Mouse (Mus musculus) lung, postnatal 36 days (tissue): Measurements from ENCODE around the gene Gm49601.

Source experiments
- DNase-seq: peaks from one replicate; pipeline ENCODE4 v3.0.0; 2022; ENCODE audit warnings: mixed read lengths

Gm49601 gene

DNA sequence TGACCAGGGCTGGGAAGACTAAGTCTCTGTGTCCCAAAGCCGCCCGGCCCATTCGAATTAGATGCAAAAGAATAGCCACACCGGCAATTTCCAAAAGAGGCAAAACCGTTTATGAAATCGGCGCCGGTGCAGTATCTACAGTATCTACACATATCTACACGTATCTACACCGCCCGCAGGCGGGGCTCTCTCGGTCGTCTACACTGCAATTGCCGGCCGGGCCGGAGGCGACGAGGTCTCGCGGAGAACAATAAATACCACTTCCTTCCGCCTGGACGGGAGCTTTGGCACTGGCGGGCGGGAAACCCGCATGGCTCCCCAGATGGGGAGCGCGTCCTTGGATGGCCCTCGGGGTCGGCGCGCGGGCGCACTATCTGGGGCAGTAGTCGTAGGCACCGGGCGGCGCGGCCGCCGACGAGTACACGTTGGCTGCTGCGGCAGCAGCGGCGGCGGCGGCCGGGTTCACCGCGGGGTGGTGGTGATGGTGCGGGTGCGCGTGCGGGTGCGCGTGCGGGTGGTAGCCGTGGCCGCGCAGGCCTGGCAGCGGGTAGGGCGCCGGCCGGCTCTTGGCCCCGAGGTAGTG lies 44.5 kb downstream of the Gm49601 start:
- no peak for DNase-seq

DNA sequence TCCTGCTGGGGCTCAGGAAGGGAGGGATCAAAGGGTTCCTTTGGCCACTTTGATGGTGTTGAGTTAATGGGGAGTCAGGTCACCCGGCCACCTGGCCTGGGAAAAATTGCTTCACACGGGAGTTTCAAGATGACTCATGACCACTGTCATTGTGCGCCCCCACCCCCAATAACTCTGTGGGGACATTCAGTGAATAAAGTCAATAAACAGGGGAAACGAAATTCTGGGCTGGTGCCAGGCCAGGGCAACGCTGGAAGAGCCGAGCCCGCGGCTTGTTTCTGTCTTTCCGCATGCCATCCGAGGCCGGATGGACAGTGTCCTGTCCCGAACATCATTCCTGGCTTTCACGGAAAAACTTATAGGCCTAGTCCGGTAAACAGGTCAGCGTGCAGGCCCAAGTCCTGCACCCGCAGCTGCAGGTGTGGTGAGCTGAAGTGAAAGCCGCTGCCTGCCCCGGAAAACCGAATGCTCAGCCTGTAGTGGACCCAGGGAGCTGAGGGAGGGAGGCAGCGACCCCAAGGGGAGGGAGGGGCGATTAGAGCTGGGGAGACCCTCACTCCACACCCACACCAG lies 45.1 kb downstream of the Gm49601 start:
- no peak for DNase-seq

DNA sequence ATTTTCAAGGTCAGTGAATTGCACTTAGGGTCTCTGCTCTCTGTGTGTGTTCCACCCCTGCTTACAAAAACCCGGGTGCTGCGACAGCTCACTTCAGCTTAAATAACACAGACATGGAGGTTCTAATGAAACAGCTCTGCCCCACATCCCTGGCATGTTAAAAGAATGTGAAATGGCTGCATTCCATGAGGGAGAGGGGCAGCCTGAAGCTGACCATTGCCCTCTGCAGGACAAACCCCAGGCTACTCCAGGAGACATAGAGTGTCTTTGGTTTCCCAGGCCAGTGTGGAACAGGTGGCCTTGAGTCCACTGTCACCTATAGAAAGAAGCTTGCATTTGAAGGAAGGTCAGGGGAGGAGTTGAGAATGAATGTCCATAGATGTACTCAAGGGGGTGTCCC lies 45.8 kb downstream of the Gm49601 start:
- no peak for DNase-seq

DNA sequence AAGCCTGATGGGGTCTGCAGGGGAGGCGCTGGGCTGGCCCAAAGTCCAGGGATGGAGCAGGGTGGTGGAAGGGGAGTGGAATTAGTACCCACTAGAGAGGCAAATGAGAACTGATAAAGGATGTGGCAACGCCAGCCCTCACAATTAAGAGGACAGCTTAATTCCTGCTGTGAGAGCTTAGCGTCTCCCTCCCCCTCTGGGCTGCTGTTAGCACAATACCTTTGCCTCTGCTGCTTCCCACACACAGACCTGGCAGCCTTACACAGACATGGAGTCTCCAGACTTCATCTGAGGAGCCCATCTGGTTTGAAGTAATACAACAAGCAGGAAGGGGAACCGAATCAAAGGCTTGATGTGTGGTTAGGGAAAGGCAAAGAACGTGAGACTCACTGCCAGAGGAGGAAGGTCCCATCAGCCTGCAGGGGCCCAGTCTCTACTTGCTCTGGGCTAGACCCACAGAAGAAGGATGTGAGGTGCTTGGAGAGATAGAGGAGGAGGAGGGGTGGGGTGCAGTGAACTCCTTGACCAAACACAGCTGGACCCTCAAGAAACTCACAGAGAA lies 48.5 kb downstream of the Gm49601 start:
- DNase-seq: no peak

DNA sequence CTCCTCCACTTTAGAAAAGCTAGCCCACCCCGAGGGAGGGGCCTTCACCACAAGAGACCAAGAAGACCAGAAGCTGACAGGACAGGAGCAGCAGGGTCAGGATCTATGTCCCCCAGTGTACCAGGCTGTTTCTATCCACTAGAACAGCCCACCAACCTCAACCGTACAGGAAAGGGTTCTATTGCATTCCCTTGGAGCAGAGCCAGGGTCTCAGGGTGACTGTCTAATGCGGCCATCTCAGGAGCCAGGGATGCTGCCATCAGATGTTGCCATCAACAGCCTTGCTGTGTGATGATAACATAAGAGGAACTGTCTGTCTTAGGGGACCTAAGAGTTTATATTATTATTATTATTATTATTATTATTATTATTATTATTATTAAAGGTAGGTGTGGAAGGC lies 49.2 kb downstream of the Gm49601 start:
- no peak for DNase-seq

DNA sequence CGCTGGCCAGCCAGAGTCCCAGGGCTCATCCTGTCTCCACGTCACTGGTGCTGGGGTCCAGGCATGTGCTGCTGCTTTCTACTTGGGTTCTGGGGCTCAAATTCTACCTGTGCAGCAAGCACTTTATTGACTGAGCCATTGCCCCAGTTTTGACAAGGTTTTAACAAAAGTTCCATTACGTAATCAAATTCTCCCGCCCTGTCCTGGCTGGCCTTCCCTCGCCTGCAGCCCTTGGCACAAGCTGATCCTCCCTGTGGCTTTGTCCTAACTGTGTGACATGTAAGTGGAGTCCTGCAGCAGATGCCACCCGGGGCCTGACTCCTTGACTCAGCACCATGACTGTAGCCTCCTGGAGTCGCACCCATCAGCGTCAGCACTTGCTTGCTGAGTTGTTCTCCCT lies 52.0 kb downstream of the Gm49601 start:
- DNase-seq: no peak
